Mouse (Mus musculus): ENCODE results near the gene Cbfa2t3.

Cbfa2t3 gene

DNA sequence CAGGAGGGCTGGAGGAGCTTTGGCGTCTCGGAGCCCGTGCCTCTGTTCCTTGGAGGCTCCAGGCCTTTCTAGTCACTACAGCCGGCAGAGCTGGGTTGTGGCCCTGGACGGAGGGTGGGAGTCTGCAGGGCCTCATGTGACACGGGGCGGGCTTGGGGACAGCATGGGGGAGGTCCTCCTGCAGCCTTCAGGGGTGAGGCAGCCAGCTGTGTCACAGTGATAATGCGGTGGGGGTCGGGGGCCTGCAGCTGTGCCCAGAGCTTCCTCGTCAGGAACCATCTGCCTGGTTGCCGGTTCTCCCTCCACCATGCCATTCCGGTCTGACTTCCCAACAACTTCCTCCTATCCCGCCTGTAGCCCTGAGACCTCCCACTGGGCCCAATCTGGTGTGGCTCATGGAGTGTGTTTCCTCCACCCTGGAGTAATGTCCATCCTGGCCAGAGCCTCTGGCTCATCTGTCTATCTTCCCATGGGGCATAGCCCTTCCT is at the start of gene Cbfa2t3:
Cbfa2t3 (minus strand) TSS at position 105 of the 488 bp plus-strand sequence.
- in situ Hi-C loops (cut with MboI, MseI), result no loop called here

DNA sequence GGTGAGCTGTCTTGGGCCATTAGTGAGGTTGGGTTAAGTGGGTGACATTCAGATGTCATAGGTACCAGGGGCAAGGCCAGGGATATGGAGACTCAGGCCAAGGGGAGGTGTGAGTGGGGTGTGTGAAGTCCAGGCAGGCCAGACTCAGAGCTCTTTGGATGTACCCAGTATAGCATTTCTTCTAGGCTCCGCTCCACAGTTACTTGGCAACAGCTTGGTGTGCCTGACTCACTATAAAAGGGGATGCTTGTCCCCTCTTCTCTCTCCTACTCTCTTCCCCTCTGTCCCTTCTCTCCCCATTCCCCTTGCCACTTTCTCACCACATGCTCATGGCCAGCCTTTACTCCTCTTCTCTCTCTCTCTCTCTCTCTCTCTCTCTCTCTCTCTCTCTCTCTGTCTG is 48.9 kb upstream of the Cbfa2t3 start:
- in situ Hi-C loops (cut with MboI, MseI), result loop anchor here (10.0 kb wide), 1 partner anchor 1627 kb away; no protein-coding TSS in a partner anchor

DNA sequence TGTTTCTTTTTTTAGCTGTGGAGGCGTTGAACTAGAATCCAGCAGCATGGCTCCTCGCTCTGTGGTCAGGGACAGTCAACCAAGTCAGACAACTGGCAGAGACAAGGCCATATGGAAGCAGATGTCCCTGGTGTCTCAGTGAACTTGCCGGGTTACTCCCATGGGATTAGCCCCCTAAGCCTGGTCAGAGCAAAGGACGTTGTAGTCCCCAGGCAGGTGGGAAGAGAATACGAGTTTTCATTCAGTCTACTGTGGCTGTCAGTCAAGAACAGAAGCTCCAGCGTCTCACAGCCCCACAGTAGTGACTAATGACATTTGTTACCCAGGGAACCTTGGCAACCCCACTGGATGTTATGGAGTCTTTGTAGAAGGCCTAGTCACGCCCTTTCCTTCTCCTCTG is 47.5 kb upstream of the Cbfa2t3 start:
- in situ Hi-C loops (cut with MboI, MseI), result loop anchor here (10.0 kb wide), 1 partner anchor 1628 kb away; no protein-coding TSS in a partner anchor

DNA sequence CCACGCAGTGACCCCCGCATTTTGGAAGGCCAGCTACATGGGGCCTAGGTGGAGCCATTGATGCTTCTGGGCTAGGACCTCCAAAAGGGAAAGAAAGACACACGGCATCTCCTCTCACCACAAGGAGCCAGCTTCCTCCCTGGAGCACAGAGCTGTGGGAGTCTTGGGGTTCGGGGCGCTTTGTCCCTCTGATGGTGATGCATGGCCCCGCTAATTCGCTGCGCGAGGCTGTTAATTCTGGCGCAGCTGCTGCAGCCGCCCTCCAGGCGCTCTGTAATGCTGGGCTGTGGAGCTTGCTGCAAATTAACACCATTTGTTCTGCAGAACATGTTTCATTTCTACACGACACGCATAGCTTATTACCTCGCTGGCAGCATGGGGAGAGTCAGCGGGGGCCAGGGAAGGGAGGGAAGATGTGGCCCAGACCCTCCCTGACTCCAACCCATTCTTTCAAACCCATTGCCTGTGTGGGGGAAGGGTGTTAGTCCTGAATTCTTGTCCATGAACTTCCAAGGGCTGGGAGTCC is 46.9 kb upstream of the Cbfa2t3 start:
- in situ Hi-C loops (cut with MboI, MseI), result loop anchor here (10.0 kb wide), 1 partner anchor 1629 kb away; no protein-coding TSS in a partner anchor

GRCm38 (mm10) chr8:122745022-122745749 is 46.3 kb upstream of the Cbfa2t3 start:
- in situ Hi-C loops (cut with MboI, MseI), result loop anchor here (10.0 kb wide), 1 partner anchor 1630 kb away; no protein-coding TSS in a partner anchor

DNA sequence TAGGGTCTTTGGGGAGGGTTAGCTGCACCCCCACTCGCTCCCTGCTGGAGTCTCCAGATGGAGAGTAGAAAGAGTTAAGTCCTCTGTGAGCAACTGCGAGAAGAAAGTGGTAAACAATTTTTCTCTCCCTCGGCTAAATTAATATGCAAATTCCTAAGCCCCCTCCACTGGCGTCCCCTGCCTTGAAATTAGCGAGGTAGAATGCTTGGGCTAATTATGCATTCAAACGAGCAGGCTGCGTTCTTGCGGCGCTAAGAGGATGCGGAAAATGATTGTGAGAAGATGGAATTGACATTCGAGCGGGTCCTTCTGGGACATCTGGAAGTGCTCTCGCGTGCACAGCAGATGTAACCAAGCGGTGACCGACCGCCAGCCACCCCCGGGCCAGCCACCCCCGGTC is 43.6 kb upstream of the Cbfa2t3 start:
- in situ Hi-C loops (cut with MboI, MseI), result loop anchor here (10.0 kb wide), 1 partner anchor 1632 kb away; no protein-coding TSS in a partner anchor

DNA sequence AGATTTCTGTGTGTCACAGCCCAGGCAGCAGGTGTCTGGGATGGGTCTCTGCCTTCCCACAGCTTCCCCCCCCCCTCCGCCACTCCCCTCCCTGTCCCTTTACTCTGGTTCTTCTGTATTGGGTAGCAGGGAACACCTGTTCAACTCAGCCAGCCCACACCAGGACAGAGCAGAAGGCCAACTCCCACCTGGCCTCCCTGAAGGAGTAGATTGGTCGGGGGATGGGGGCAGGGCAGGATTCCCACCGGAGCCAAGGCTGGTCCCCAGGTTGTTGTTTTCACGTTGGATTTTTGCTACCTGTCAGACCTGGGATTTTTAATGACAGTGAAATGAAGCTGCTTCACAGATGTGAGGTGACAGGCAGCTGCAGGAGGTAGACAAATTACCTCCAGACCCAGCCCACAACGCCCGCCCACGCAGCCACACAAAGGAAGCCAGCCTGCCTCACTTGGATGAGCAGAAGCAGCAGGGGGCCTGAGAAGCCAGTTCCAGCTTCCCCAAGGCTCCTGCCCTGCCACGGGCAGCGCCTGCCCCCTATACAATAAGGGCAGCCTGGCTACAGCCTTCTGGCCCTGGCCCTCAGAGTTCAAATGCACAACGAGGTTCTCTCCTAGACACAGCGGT is 40.3 kb upstream of the Cbfa2t3 start:
- in situ Hi-C loops (cut with MboI, MseI), result no loop called here

DNA sequence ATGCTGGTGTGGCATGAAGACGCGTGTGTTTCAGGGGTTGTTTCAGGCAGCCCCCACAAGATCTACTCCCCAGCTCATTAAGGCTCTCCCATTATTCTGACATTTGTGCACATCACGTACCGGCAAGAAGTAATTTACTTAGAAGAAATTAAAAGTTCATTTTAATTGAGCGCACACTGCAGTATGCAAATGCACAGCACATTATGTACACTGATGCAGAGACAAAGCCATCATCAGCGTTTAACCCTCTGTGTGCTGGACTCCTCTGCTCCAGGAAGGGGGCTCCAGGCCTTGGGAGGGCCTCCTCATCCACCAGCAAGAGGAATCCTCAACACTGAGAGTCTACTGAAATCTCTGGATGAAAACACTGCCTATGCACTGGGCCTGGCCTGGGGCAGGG is 39.0 kb upstream of the Cbfa2t3 start:
- in situ Hi-C loops (cut with MboI, MseI), result no loop called here

GRCm38 (mm10) chr8:122737071-122737470 is 38.2 kb upstream of the Cbfa2t3 start:
- in situ Hi-C loops (cut with MboI, MseI), result no loop called here

DNA sequence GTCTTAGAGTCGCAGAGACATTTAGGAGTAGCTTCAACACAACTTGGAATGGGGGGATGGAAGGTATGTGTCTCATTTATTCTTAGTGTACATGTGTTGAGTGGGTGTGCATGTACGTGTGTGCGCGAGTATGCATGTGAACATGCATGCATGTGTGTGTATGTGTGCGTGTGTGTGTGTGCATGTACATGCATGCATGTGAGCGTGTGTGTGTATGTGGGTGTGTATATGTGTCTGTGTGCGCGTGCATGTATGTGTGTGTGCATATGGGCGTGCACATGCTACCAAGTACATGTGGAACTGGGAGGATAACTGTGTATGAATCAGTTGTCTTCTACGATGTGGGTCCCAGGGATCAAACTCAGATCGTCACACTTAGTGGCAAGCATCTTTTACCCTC is 37.7 kb upstream of the Cbfa2t3 start:
- in situ Hi-C loops (cut with MboI, MseI), result no loop called here

GRCm38 (mm10) chr8:122735542-122736473 is 36.9 kb upstream of the Cbfa2t3 start:
- in situ Hi-C loops (cut with MboI, MseI), result no loop called here

DNA sequence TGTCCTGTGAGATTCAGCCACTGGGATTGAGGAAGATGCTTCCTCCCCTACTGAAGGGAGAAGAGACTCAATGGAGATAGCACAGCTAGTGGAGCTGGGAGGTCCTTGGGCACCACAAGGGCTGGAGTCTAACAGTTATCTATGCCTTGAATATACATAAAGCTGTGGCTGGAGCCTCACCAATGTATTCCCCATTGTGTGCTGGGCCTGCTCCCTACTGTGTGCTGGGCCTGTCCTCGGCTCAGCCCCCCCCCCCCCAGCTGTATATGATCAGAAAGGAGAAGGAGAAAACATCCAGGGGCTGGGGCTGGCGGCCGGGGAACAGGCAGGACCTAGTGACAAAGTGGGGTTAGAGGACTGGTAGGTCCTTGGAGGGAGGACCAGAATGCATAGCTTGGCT is 36.2 kb upstream of the Cbfa2t3 start:
- in situ Hi-C loops (cut with MboI, MseI), result no loop called here

GRCm38 (mm10) chr8:122728630-122729029 is 29.7 kb upstream of the Cbfa2t3 start:
- in situ Hi-C loops (cut with MboI, MseI), result no loop called here

- in situ Hi-C loops (cut with MboI, MseI), result no loop called here
Observed at GRCm38 (mm10) chr8:122727412-122727811, 28.5 kb upstream of the Cbfa2t3 start.

GRCm38 (mm10) chr8:122726789-122727188 is 27.9 kb upstream of the Cbfa2t3 start:
- in situ Hi-C loops (cut with MboI, MseI), result no loop called here

DNA sequence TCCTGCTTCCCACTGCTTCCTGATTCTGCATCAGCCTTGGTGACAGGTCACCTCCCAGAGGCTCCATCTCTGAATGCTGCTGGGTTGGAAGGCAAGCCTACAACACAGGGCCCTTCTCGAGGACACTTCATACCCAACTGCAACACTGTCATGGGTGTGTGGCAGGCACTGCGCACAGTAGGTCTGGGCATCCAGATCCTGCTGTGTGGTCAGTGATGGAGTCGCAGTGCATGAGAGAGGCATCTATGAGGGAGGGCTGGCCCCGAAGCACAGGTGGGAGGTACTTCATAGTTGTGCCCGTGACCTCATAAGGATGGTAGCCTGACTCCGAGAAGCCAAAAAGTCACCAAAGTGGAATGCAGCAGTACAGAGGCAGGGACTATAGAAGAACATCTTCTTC is 26.3 kb upstream of the Cbfa2t3 start:
- in situ Hi-C loops (cut with MboI, MseI), result no loop called here

DNA sequence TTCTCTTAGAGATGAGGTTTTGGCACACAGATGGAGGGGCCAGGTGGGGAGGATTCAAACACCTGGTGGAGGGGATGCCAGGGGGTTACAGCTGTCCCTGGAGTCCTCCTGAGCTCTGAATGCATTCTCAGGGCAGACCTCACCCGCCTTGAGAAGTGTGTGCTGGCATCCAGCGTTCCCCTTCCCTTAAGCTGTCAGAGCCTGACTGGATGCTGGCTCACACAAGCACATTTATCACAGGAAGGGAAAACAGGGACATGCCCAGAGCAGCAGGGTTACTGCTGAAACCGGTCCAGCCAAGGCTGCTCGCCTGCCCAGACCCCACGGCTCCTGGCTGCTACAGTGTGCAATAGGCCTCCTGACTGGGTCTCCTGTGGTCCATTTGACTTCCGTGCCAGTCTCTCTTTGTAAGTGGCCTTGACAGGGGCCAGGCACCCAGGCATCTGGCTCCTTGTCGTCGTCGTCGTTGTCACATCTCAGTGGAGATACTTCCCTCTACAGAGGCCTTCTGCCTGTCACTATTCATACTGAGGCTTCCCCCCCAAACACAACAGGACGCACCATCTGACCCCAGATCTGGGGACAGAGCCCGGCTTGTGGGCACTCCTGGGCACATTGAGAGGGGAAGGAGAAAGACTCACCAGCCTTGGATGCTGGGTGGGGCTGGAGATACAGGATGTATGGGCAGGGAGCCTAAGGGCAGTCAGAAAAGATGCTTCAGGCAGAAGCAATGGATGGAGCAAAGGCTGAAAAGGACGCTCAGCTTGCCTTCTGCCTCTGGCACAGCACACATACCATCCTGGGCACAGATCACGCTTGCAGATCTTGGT is 22.1 kb upstream of the Cbfa2t3 start:
- in situ Hi-C loops (cut with MboI, MseI), result loop anchor here (5.0 kb wide), 1 partner anchor 36 kb away; no protein-coding TSS in a partner anchor

DNA sequence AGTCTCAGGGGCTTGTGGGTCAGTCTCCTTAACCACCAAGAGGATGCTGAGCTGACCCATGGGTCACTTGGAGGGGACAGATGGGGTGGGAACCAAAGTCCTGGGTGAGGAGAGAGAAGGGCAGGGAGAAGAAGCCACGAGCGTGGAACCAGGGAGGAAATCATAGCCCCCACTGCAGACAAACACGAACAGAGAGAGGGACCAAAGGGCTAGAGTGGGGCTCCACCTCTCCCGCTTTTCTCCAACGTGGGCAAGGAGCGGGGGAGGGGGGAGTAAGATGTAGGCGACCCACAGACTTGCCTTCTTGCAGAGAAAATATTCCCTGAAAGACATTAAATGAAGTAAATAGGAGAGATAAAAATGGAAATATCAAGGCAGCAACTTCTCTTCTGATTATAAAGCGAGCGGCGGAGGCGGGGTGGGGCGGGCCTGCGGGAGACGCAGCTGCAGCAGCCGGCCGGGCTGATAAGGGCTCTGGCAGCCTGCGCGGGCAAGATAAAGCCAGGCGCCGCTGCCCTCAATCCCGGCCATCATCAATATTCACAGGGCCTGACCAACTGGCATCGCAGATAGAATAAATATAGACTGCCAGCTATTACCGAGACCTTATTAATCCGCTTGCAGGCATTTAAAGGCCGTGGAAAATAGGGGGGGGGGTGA is 21.3 kb upstream of the Cbfa2t3 start:
- in situ Hi-C loops (cut with MboI, MseI), result loop anchor here (5.0 kb wide), 1 partner anchor 37 kb away; no protein-coding TSS in a partner anchor

- in situ Hi-C loops (cut with MboI, MseI), result loop anchor here (5.0 kb wide), 1 partner anchor 38 kb away; no protein-coding TSS in a partner anchor
Observed at GRCm38 (mm10) chr8:122719500-122720065, 20.7 kb upstream of the Cbfa2t3 start.

All from regulatory T cell (primary cell).